Mouse (Mus musculus) neural tube, embryonic 15.5 days (tissue): ENCODE measurements around the gene Gstm4. TPM values are rescaled to one million over a fixed set of nuclear protein-coding genes. Genes with fewer than 3 reads are reported as not detected.
A peak's percentile ranks its signal among the peaks of the same experiment; 100 is the strongest.
"Not testable (repeated sequence)": the region's sequence is repeated elsewhere in the genome, so short reads cannot be mapped to it uniquely, and the experiment has no call there.

Source experiments
- ATAC-seq: fragments of 200-750 bp; cut with Nextera tagmentation; 2 replicates; pipeline ENCODE4 v1.8.0; 2017; ENCODE audit warnings: mild to moderate bottlenecking, moderate TSS enrichment, moderate library complexity; ENCODE audit not compliant: low FRiP score
- H3K27ac ChIP-seq: fragments of 300-500 bp; sonication (generic); replicated peaks from 2 replicates; pipeline ENCODE4 v1.5.1; 2015; ENCODE audit warnings: mild to moderate bottlenecking, inconsistent platforms
- H3K27me3 ChIP-seq: fragments of 300-500 bp; sonication (generic); replicated peaks from 2 replicates; pipeline ENCODE4 v1.6.1; 2015; ENCODE audit warnings: inconsistent platforms
- H3K36me3 ChIP-seq: fragments of 300-500 bp; sonication (generic); 2 replicates; pipeline ENCODE4 v1.6.1; 2015; ENCODE audit warnings: inconsistent platforms
- H3K4me1 ChIP-seq: fragments of 300-500 bp; sonication (generic); 2 replicates; pipeline ENCODE4 v1.6.1; 2015; ENCODE audit warnings: inconsistent platforms
- H3K4me2 ChIP-seq: fragments of 300-500 bp; sonication (generic); 2 replicates; pipeline ENCODE4 v1.6.1; 2015; ENCODE audit warnings: inconsistent platforms, mild to moderate bottlenecking, moderate library complexity
- H3K4me3 ChIP-seq: fragments of 300-500 bp; sonication (generic); replicated peaks from 2 replicates; pipeline ENCODE4 v1.5.1; 2015; ENCODE audit warnings: mild to moderate bottlenecking, inconsistent platforms
- H3K9ac ChIP-seq: fragments of 300-500 bp; sonication (generic); replicated peaks from 2 replicates; pipeline ENCODE4 v1.6.1; 2015; ENCODE audit warnings: mild to moderate bottlenecking, inconsistent platforms
- H3K9me3 ChIP-seq: fragments of 300-500 bp; sonication (generic); replicated peaks from 2 replicates; pipeline ENCODE4 v1.6.1; 2016; ENCODE audit warnings: inconsistent platforms
- WGBS: fragments of 180-500 bp; shearing (Covaris S2); methylation state at CpG from one replicate; pipeline ENCODE4 v1.1.7; 2015; ENCODE audit warnings: mixed read lengths; 5-methylcytosine and 5-hydroxymethylcytosine counted together
- polyA plus RNA-seq: library from polyadenylated mRNA; unstranded; fragments of >200 nt; fragmentation: Nextera tagmentation; extraction: Ambion mirVana; gene quantifications from 2 replicates; pipeline ENCODE4 v1.2.1, GENCODE M21; 2015

The Gstm4 gene
- polyA plus RNA-seq, 1 experiment from 2014 or later: 21.0 TPM

DNA sequence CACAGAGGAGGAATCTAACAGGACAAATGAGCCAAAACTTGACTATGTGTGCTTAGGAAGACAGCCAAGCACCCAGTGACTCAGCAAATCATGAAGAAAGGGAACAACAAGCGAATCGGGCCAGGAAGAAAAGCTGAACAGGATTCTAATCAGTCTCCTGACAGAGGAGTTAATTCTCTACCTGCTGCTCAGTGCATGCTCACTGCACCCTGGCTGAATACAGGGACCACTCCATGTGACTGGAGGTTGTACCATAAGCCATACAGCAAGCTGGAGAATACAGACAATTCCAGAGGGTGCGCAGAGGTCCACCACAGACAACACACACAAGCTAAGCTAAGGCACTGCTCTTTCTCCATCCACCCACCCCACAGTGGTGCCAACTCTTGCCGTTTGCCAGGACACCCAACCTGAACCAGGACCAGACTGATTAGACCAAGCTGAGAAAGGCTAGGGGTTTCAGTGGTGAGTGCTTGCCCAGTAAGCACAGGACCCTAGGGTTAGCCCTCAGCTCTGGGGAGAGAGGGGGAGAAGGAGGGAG, 31.3 kb downstream of the Gstm4 start:
- Histone ChIP-seq H3K9ac (no peak overlapping the region), H3K4me3 (no peak overlapping the region), H3K4me2 (no peak overlapping the region), H3K36me3 (no peaks in the 10 kb centered on the region), H3K9me3 (no peaks in the 10 kb centered on the region), H3K27me3 (no peaks in the 10 kb centered on the region), H3K4me1 (peaks cover 37% of the 10 kb centered on the region), H3K27ac (no peak overlapping the region)
- ATAC-seq: no peak
- WGBS: 79% methylated on average over 4 of the region's 4 CpGs

- Histone ChIP-seq H3K27ac (no peak overlapping the region), H3K4me1 (peaks cover 20% of the 10 kb centered on the region), H3K4me3 (no peak overlapping the region), H3K4me2 (no peak overlapping the region), H3K36me3 (no peaks in the 10 kb centered on the region), H3K27me3 (no peaks in the 10 kb centered on the region), H3K9me3 (no peaks in the 10 kb centered on the region), H3K9ac (no peak overlapping the region)
- ATAC-seq: peak; percentile 63
- WGBS: 36% methylated on average over 3 of the region's 3 CpGs
These were observed 33.1 kb downstream of the Gstm4 start for GRCm38 (mm10) chr3:108011558-108011957.

GRCm38 (mm10) chr3:108010286-108010685, 34.4 kb downstream of the Gstm4 start:
- H3K27me3 ChIP-seq: no peaks in the 10 kb centered on the region
- no peaks in the 10 kb centered on the region for H3K36me3 ChIP-seq
- no peak overlapping the region for H3K27ac ChIP-seq
- WGBS: 60% methylated on average over 2 of the region's 2 CpGs
- ATAC-seq: no peak; the same call in 1 of the 2 replicates
- H3K4me1 ChIP-seq: peaks cover 10% of the 10 kb centered on the region; the same call in 1 of the 2 replicates
- H3K4me2 ChIP-seq: no peak overlapping the region
- no peak overlapping the region for H3K4me3 ChIP-seq
- no peaks in the 10 kb centered on the region for H3K9me3 ChIP-seq
- H3K9ac ChIP-seq: no peak overlapping the region

GRCm38 (mm10) chr3:108002021-108002420, 42.7 kb downstream of the Gstm4 start:
- Histone ChIP-seq H3K36me3 (no peaks in the 10 kb centered on the region), H3K9ac (no peak overlapping the region), H3K4me1 (no peaks in the 10 kb centered on the region), H3K27me3 (no peaks in the 10 kb centered on the region), H3K4me3 (no peak overlapping the region), H3K4me2 (no peak overlapping the region), H3K27ac (no peak overlapping the region), H3K9me3 (no peaks in the 10 kb centered on the region)
- WGBS: 84% methylated on average over 8 of the region's 8 CpGs
- ATAC-seq: no peak

- no peak overlapping the region for H3K27ac ChIP-seq
- no peak overlapping the region for H3K9ac ChIP-seq
- ATAC-seq: no peak
- H3K4me1 ChIP-seq: no peaks in the 10 kb centered on the region
- 90% methylated on average over 3 of the region's 3 CpGs for WGBS
- H3K27me3 ChIP-seq: no peaks in the 10 kb centered on the region
- H3K9me3 ChIP-seq: no peaks in the 10 kb centered on the region
- no peaks in the 10 kb centered on the region for H3K36me3 ChIP-seq
- H3K4me2 ChIP-seq: no peak overlapping the region
- H3K4me3 ChIP-seq: no peak overlapping the region
These were observed 45.2 kb downstream of the Gstm4 start for GRCm38 (mm10) chr3:107999491-107999890.

DNA sequence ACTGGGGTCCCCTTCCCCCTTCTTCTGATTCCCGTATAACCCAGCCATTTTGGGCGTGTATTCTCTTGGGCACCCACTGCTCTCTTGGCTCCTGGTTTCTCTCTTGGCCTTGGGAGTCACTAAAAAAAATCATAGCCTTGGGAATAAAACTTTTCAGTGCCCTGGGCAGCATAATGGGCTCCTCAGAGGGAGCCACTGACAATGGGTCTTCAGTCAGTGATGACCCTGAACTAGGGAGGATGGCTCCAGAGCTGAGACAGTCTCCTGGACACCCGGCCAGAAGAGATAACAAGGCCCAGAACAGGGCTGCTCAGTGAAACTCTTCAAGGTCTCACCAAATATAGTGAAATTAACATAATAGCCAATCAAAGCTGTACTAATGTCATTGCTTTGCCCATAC, 46.1 kb downstream of the Gstm4 start:
- H3K27me3 ChIP-seq: no peaks in the 10 kb centered on the region
- H3K9ac ChIP-seq: no peak overlapping the region
- H3K36me3 ChIP-seq: no peaks in the 10 kb centered on the region
- H3K4me2 ChIP-seq: no peak overlapping the region
- H3K4me3 ChIP-seq: no peak overlapping the region
- H3K27ac ChIP-seq: no peak overlapping the region
- WGBS: 88% methylated on average over 3 of the region's 3 CpGs
- no peaks in the 10 kb centered on the region for H3K4me1 ChIP-seq
- ATAC-seq: no peak
- no peaks in the 10 kb centered on the region for H3K9me3 ChIP-seq

- no peaks in the 10 kb centered on the region for H3K27me3 ChIP-seq
- no peaks in the 10 kb centered on the region for H3K36me3 ChIP-seq
- H3K4me2 ChIP-seq: no peak overlapping the region
- ATAC-seq: no peak
- no peak overlapping the region for H3K4me3 ChIP-seq
- no peak overlapping the region for H3K9ac ChIP-seq
- H3K9me3 ChIP-seq: no peaks in the 10 kb centered on the region
- H3K27ac ChIP-seq: no peak overlapping the region
- WGBS: 88% methylated on average over 4 of the region's 4 CpGs
- H3K4me1 ChIP-seq: no peaks in the 10 kb centered on the region
These were observed 48.1 kb downstream of the Gstm4 start for GRCm38 (mm10) chr3:107996576-107996975.

DNA sequence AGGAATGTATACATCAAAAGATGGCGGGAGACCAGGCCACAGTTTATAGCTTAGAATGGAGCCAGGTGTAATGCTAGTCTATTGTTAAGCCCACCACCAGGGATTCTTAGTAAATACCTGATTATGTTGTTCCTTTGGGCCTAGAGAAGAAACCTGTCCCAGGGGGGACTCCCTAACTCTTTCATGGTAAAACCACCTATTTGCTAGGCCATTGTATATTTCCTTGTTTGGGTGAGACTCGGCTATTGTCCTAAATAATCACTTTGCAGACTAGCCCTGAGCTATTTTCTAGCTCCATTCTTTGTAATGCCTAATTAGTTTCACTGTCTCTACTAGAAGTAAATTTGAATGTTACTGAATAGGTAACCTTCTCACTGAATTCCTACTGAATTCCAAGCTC, 48.7 kb downstream of the Gstm4 start:
- 64% methylated on average over 2 of the region's 2 CpGs for WGBS
- H3K27me3 ChIP-seq, ATAC-seq: not testable (repeated sequence)

More for the DNA sequence above, 48.7 kb downstream of the Gstm4 start:
- not testable (repeated sequence) for H3K4me1 ChIP-seq, H3K4me2 ChIP-seq, H3K27ac ChIP-seq, H3K9ac ChIP-seq, H3K36me3 ChIP-seq, H3K9me3 ChIP-seq, H3K4me3 ChIP-seq

Other genes with a start within 250 kb of the Gstm4 start
- 6.3 TPM in 1 of 2 replicates, not detected in the other for gene Eps8l3, start 167.7 kb downstream of the Gstm4 start, polyA plus RNA-seq
- 222 and 263 TPM in 2 replicates for gene Gstm5, start 149.1 kb downstream of the Gstm4 start, polyA plus RNA-seq
- gene Gstm7, start 113.1 kb downstream of the Gstm4 start, polyA plus RNA-seq: 42.2 and 50.6 TPM in 2 replicates
- 9.0 and 10.6 TPM in 2 replicates for gene Gstm6, start 101.1 kb downstream of the Gstm4 start, polyA plus RNA-seq
- 2.7 TPM in 1 of 2 replicates, not detected in the other for gene Gstm3, start 75.6 kb downstream of the Gstm4 start, polyA plus RNA-seq
- gene Gstm2, start 58.4 kb downstream of the Gstm4 start, polyA plus RNA-seq: 7.4 and 23.4 TPM in 2 replicates
- gene Gstm1, start 26.9 kb downstream of the Gstm4 start, polyA plus RNA-seq: 161 and 189 TPM in 2 replicates
- gene Ampd2, start 41.8 kb upstream of the Gstm4 start, polyA plus RNA-seq: 64.1 and 66.9 TPM in 2 replicates
- gene Gnat2, start 47.9 kb upstream of the Gstm4 start, polyA plus RNA-seq: 0.13 and 0.43 TPM in 2 replicates
- gene Gnai3, start 101.3 kb upstream of the Gstm4 start, polyA plus RNA-seq: 103 and 121 TPM in 2 replicates
- gene Gpr61, start 110.0 kb upstream of the Gstm4 start, polyA plus RNA-seq: 6.1 and 7.7 TPM in 2 replicates
- gene Amigo1, start 141.4 kb upstream of the Gstm4 start, polyA plus RNA-seq: 10.2 and 14.4 TPM in 2 replicates
- 3.1 TPM in 2 replicates for gene Cyb561d1, start 156.3 kb upstream of the Gstm4 start, polyA plus RNA-seq
- 18.4 and 21.2 TPM in 2 replicates for gene Atxn7l2, start 166.0 kb upstream of the Gstm4 start, polyA plus RNA-seq
- gene Sypl2, start 181.8 kb upstream of the Gstm4 start, polyA plus RNA-seq: 0.38 and 0.52 TPM in 2 replicates
- gene Psma5, start 212.0 kb upstream of the Gstm4 start, polyA plus RNA-seq: 239 and 254 TPM in 2 replicates
- gene Sort1, start 239.2 kb upstream of the Gstm4 start, polyA plus RNA-seq: 13.6 and 17.0 TPM in 2 replicates